Mouse (Mus musculus) gastrocnemius, postnatal 10 days (tissue): ENCODE data around the gene Efcc1. TPM values are rescaled to one million over a fixed set of nuclear protein-coding genes. Genes with fewer than 3 reads are reported as not detected.
"Not testable (repeated sequence)": the region's sequence is repeated elsewhere in the genome, so short reads cannot be mapped to it uniquely, and the experiment has no call there.

Experiments used
- DNase-seq: peaks from one replicate; pipeline ENCODE4 v3.0.0; 2021; ENCODE audit warnings: mixed read lengths
- total RNA-seq, 2 experiments: library from RNA; stranded (reverse); gene quantifications; 2 replicates each; pipeline ENCODE4 v1.2.3; 2021

Gene Efcc1
- total RNA-seq, 2 experiments from 2014 or later: 1.9 to 2.7 TPM

DNA sequence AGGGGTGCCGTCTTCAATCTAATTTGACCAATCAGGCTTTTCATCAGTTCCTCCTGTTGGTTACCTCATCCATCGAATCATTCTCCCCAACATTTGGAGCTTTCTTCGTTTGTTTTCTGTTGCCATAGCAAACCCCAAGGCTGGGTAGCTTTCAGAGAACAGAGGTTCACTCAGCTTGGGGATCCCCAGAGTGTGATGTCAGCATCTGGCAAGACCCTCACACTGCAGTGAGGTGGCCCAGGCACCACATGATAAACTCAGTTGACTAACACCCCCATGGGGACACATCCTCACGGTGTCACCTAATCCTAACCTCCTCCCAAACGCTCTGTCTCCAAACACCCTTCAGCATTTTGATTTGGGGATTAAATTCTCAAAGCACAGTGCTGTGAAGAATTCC lies 12.6 kb downstream of the Efcc1 start:
- DNase-seq: no peak

GRCm38 (mm10) chr6:87744632-87745031 lies 14.0 kb downstream of the Efcc1 start:
- no peak for DNase-seq

- no peak for DNase-seq
Observed at GRCm38 (mm10) chr6:87745301-87745700, 14.6 kb downstream of the Efcc1 start.

DNA sequence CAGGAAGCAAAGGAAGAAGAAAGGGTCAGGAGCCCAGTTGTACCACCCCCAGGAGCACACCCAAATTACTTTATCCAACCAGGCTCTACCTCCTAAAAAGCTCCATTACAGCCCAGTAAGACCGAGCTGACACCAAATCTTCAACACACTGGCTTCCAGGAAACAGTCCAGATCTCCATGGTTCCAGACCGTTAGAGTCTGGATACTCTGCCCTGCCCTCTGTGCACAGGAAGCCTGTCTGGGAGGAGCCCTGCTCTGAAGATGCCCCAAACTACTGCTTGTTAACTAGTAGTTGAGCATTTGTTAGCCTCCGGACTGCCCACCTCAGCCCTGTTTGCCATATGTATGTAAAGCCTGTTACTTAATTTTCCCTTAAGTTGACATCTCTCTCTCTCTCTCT lies 15.4 kb downstream of the Efcc1 start:
- DNase-seq: no peak

GRCm38 (mm10) chr6:87746849-87747248 lies 16.2 kb downstream of the Efcc1 start:
- peak; percentile 54 for DNase-seq

GRCm38 (mm10) chr6:87748078-87748477 lies 17.4 kb downstream of the Efcc1 start:
- no peak for DNase-seq

DNA sequence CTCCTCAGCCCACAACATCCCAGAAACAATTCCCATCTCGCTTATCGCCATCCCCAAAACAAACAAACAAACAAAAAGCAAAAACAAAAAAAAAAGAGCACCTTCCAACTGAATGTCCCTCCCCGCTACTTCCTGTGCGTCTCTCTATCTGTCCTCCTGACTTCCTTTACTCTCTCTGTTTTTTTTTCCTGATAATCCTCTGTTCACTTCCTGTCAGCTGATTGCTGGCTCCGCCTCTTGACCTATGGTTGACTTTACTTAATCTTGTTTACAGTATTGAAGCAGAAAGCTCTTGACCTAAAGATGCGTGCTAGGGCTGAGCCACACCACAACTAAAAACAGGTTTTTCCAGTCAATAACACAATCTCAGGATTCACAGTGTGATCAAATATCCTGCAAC lies 17.9 kb downstream of the Efcc1 start:
- DNase-seq: no peak

DNA sequence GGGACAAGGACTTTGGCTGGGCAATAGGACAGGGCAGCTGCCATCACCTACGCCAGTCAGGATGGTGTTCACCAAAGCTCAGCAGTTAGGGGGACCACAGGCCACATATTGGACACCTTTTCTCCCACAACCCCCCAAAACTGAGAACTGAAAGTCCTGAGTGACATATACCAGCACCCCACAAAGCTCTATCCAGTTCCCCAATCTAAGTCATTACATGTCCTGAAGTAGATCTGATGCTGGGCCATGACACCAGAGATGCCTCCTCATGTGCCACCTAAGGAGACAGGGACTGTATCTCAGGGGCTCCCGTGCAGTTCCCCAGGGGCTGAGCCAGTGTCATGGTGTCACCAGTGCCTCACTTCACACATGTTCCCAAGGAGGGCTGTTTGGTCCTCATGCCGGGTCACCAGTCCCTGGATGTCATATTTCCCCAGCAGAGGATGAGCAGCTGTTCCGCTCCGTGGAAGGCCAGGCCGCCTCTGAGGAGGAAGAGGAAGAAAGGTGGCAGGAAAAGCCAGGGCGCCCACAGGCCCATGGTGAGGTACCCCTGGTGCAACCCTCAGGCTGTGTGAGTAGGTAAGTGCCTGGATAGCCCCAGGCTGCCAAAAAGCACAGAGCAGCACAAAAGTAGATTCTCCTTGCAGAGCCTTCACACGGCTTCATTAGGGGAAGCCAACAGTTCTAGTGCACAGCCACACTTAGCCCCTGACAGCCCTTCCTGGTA lies 19.7 kb downstream of the Efcc1 start:
- no peak for DNase-seq

GRCm38 (mm10) chr6:87751574-87751973 lies 20.9 kb downstream of the Efcc1 start:
- DNase-seq: no peak

- no peak for DNase-seq
Observed at GRCm38 (mm10) chr6:87755196-87755595, 24.5 kb downstream of the Efcc1 start.

GRCm38 (mm10) chr6:87756896-87757295 lies 26.2 kb downstream of the Efcc1 start:
- DNase-seq: no peak

- no peak for DNase-seq
Observed at GRCm38 (mm10) chr6:87759404-87759803, 28.7 kb downstream of the Efcc1 start.

- no peak for DNase-seq
Observed at GRCm38 (mm10) chr6:87759850-87760249, 29.2 kb downstream of the Efcc1 start.

DNA sequence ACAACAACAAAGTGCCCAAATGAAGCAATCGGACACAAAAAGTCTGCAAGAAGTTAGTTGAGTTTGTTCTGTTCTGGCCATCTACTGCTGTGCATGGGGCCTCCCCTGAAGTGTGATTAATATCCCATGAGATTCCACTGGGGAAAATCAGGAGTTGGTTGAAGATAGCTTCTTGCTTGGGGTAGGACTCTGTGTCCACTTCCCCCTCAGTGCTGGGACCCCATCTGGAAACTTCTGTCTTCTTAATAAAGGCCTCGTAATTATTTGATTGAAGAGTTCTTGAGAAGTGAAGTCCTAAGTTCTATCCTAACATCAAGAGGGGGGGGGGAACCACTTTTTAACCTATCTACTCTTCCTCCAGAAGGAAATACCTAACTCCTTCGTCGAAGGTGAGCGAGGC lies 31.5 kb downstream of the Efcc1 start:
- DNase-seq: no peak

- no peak for DNase-seq
Observed at GRCm38 (mm10) chr6:87763376-87764280, 33.0 kb downstream of the Efcc1 start.

DNA sequence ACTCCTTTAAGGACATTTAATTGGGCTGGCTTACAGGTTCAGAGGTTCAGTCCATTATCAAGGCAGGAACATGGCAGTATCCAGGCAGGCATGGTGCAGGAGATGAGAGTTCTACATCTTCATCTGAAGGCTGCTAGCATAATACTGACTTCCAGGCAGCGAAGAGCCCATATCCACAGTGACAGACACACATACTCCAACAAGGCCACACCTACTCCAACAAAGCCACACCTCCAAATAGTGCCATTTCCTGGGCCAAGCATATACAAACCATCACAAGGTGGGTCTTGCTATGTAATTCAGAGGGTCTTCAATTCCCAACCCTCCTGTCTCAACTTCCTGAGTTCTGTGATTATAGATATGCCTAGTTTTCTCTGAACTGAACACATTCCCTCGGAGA lies 33.6 kb downstream of the Efcc1 start:
- not testable (repeated sequence) for DNase-seq

DNA sequence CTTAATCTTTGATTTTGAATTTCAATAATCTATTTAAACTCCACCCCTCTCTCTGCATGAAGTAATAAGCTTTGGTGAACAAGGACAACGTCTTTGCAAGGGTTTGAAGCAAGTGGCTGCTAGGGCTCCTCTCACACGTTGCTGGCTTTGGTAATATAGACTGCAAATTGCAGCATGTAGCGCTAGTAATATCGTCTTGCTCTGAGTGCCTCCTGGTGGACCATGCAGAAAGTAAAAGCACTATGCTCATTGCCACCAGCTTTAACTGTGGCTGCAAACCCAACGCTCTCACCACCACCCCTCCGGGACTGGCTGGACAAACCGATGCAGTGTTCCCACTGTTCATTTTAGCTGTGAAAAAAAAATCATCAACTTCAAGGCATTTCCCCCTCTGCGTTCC lies 40.0 kb downstream of the Efcc1 start:
- no peak for DNase-seq

DNA sequence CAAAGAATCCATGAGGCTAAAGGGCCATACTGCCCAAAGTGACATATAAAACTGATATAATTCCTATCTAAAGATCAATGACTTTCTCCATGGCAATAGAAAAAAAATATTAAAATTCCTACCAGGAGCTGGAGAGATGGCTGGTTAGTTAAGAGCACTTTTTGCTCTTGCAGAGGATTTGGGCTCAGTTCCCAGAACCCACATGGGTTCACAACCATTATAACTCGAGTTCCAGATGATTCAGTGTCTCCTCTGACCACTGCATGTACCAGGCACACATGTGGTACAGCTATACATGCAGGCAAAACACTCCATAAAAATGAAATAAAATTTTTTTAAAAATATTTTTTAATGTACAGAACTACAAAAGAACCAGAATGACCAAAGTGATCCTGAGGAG lies 43.8 kb downstream of the Efcc1 start:
- DNase-seq: no peak

- no peak for DNase-seq
Observed at GRCm38 (mm10) chr6:87774909-87775308, 44.2 kb downstream of the Efcc1 start.

GRCm38 (mm10) chr6:87775588-87776245 lies 45.0 kb downstream of the Efcc1 start:
- DNase-seq: no peak

DNA sequence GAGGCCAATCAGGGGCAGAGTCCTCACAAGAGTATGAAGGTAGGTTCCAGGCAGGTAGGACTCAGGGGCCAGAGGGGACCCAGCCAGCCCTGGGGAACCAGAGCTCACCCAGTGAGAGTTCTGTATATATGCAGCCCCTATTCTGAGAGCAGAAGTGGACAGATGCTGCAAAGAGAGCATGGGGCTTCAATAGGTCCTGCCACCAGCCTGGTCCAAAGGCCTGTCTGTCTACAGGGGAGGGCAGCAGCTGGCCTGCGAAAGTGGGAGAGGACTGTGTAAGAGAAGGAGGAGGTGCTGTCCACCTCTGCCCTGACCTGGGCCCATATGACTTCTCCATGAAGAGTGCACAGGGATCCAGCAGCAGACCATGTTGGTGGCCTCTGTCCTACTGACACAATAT lies 46.0 kb downstream of the Efcc1 start:
- DNase-seq: no peak

GRCm38 (mm10) chr6:87777842-87778241 lies 47.2 kb downstream of the Efcc1 start, which contains the start of gene Gp9:
Gene Gp9 (plus strand): TSS chr6:87778072.
- no peak for DNase-seq
